Mouse (Mus musculus) C2C12 (cell line): Measurements from ENCODE around the gene Efna5. TPM values are rescaled to one million over a fixed set of nuclear protein-coding genes. Genes with fewer than 3 reads are reported as not detected.
A peak's percentile ranks its signal among the peaks of the same experiment; 100 is the strongest.

ENCODE experiments used
- H3K27me3 ChIP-seq: one replicate; pipeline ENCODE4 v1.6.1; 2011; ENCODE audit not compliant: control insufficient read depth, insufficient read depth, insufficient read length
- H3K36me3 ChIP-seq: one replicate; pipeline ENCODE4 v1.6.1; 2011; ENCODE audit not compliant: control insufficient read depth, insufficient read depth
- H3K4me3 ChIP-seq: one replicate; pipeline ENCODE4 v1.5.1; 2011; ENCODE audit warnings: mild to moderate bottlenecking, control low read depth; ENCODE audit not compliant: poor library complexity, insufficient read depth, severe bottlenecking
- H3K79me2 ChIP-seq: one replicate; pipeline ENCODE4 v1.6.1; 2011; ENCODE audit not compliant: control insufficient read depth, insufficient read depth
- H3K79me3 ChIP-seq: one replicate; pipeline ENCODE4 v1.6.1; 2011; ENCODE audit warnings: low read depth, control low read depth
- H3ac ChIP-seq: one replicate; pipeline ENCODE3; 2011; ENCODE audit warnings: low read depth; ENCODE audit not compliant: control insufficient read depth, insufficient read length
- CEBPB ChIP-seq: IDR thresholded peaks from one replicate; pipeline ENCODE4 v1.6.1; 2011; ENCODE audit warnings: low read depth, mild to moderate bottlenecking, control low read depth, moderate library complexity
- CTCF ChIP-seq: IDR thresholded peaks from one replicate; pipeline ENCODE4 v1.5.1; 2011; ENCODE audit not compliant: control insufficient read depth, insufficient read depth, insufficient read length
- FOSL1 ChIP-seq: IDR thresholded peaks from one replicate; pipeline ENCODE4 v1.8.0; 2011; ENCODE audit warnings: mild to moderate bottlenecking, low read length; ENCODE audit not compliant: poor library complexity, insufficient read depth, severe bottlenecking
- MAX ChIP-seq: IDR thresholded peaks from one replicate; pipeline ENCODE4 v1.6.1; 2011; ENCODE audit warnings: mild to moderate bottlenecking, control low read depth
- MYOD1 ChIP-seq: IDR thresholded peaks from one replicate; pipeline ENCODE4 v1.6.1; 2011; ENCODE audit warnings: low read depth; ENCODE audit not compliant: control insufficient read depth, insufficient read length
- MYOG ChIP-seq: IDR thresholded peaks from one replicate; pipeline ENCODE4 v1.6.1; 2011; ENCODE audit not compliant: control insufficient read depth, insufficient read length; ENCODE audit errors: extremely low read depth
- USF1 ChIP-seq: IDR thresholded peaks from one replicate; pipeline ENCODE4 v1.6.1; 2011; ENCODE audit warnings: low read depth, mild to moderate bottlenecking, control low read depth, moderate library complexity
- polyA plus RNA-seq: library from polyadenylated mRNA; unstranded; fragments of >200 nt; fragmentation: generic; extraction: Trizol; gene quantifications from one replicate; pipeline ENCODE4 v1.2.1, GENCODE M21; 2012; ENCODE audit warnings: missing spikeins

Gene Efna5
- polyA plus RNA-seq, 1 experiment, result 8.1 TPM

GRCm38 (mm10) chr17:62785781-62786601 lies 95.1 kb downstream of the Efna5 start:
- no peaks in the 10 kb centered on the region for H3K27me3 ChIP-seq
- H3ac ChIP-seq, result no peak overlapping the region
- TF ChIP-seq FOSL1 (no peak), USF1 (no peak), CTCF (no peak), MYOG (no peak), MYOD1 (no peak), CEBPB (no peak), MAX (no peak)
- H3K79me3 ChIP-seq, result peaks cover 4% of the 10 kb centered on the region
- H3K79me2 ChIP-seq, result peaks cover 48% of the 10 kb centered on the region
- H3K4me3 ChIP-seq, result no peak overlapping the region
- H3K36me3 ChIP-seq, result no peaks in the 10 kb centered on the region

GRCm38 (mm10) chr17:62784274-62785171 lies 96.6 kb downstream of the Efna5 start:
- Histone ChIP-seq H3K79me3 (peaks cover 2% of the 10 kb centered on the region), H3K27me3 (no peaks in the 10 kb centered on the region), H3K79me2 (peaks cover 40% of the 10 kb centered on the region), H3ac (no peak overlapping the region), H3K36me3 (no peaks in the 10 kb centered on the region), H3K4me3 (no peak overlapping the region)
- TF ChIP-seq MYOG (no peak), CTCF (no peak), MYOD1 (no peak), MAX (no peak), FOSL1 (no peak), CEBPB (no peak), USF1 (no peak)

- no peak overlapping the region for H3K4me3 ChIP-seq
- H3K79me2 ChIP-seq, result peaks cover 34% of the 10 kb centered on the region
- TF ChIP-seq USF1, result no peak
- peak; percentile 35 for TF ChIP-seq CTCF
- TF ChIP-seq FOSL1, result no peak
- no peak for TF ChIP-seq MAX
- no peak for TF ChIP-seq MYOD1
- H3K36me3 ChIP-seq, result no peaks in the 10 kb centered on the region
- H3ac ChIP-seq, result no peak overlapping the region
- H3K79me3 ChIP-seq, result peaks cover 2% of the 10 kb centered on the region
- no peaks in the 10 kb centered on the region for H3K27me3 ChIP-seq
Observed at GRCm38 (mm10) chr17:62783524-62784273, 97.4 kb downstream of the Efna5 start.

GRCm38 (mm10) chr17:62782826-62783404 lies 98.2 kb downstream of the Efna5 start:
- no peak overlapping the region for H3ac ChIP-seq
- H3K79me3 ChIP-seq, result peaks cover 3% of the 10 kb centered on the region
- H3K79me2 ChIP-seq, result peaks cover 30% of the 10 kb centered on the region
- H3K27me3 ChIP-seq, result no peaks in the 10 kb centered on the region
- TF ChIP-seq FOSL1 (no peak), MAX (no peak), CEBPB (no peak), MYOD1 (no peak), MYOG (no peak), CTCF (no peak), USF1 (no peak)
- no peak overlapping the region for H3K4me3 ChIP-seq
- no peaks in the 10 kb centered on the region for H3K36me3 ChIP-seq

- no peak overlapping the region for H3ac ChIP-seq
- H3K79me3 ChIP-seq, result peaks cover 5% of the 10 kb centered on the region
- no peaks in the 10 kb centered on the region for H3K36me3 ChIP-seq
- no peak for TF ChIP-seq MYOD1
- TF ChIP-seq MYOG, result no peak
- no peak for TF ChIP-seq MAX
- TF ChIP-seq USF1, result no peak
- TF ChIP-seq CEBPB, result no peak
- TF ChIP-seq CTCF, result no peak
- TF ChIP-seq FOSL1, result no peak
- no peak overlapping the region for H3K4me3 ChIP-seq
- H3K27me3 ChIP-seq, result no peaks in the 10 kb centered on the region
- peaks cover 24% of the 10 kb centered on the region for H3K79me2 ChIP-seq
Observed at GRCm38 (mm10) chr17:62781120-62781519, 100.0 kb downstream of the Efna5 start.
